Mouse (Mus musculus) ES-CJ7 (cell line): Measurements from ENCODE around the gene Amn.

Source experiments
- DNase-seq: peaks from one replicate; pipeline ENCODE4 v3.0.0; 2011; ENCODE audit warnings: low read depth, low spot score

Amn gene

GRCm38 (mm10) chr12:111323423-111323822, 52.5 kb downstream of the Amn start:
- no peak for DNase-seq

GRCm38 (mm10) chr12:111324536-111324935, 53.6 kb downstream of the Amn start:
- DNase-seq = no peak

- DNase-seq = no peak
Measured at GRCm38 (mm10) chr12:111324949-111325348, 54.1 kb downstream of the Amn start.

GRCm38 (mm10) chr12:111325744-111326424, 55.0 kb downstream of the Amn start:
- DNase-seq = no peak
